Mouse (Mus musculus): ENCODE results near the gene Tnni3k.
"Not testable (repeated sequence)": the region's sequence is repeated elsewhere in the genome, so short reads cannot be mapped to it uniquely, and the experiment has no call there.

The Tnni3k gene

GRCm38 (mm10) chr3:154836137-154836536 is 219.1 kb downstream of the Tnni3k start:
- in situ Hi-C loops (cut with MboI, MseI) = no loop called here

GRCm38 (mm10) chr3:154834373-154834772 is 220.8 kb downstream of the Tnni3k start:
- in situ Hi-C loops (cut with MboI, MseI) = no loop called here

GRCm38 (mm10) chr3:154825739-154826138 is 229.5 kb downstream of the Tnni3k start:
- in situ Hi-C loops (cut with MboI, MseI) = no loop called here

GRCm38 (mm10) chr3:154824713-154825112 is 230.5 kb downstream of the Tnni3k start:
- in situ Hi-C loops (cut with MboI, MseI) = no loop called here

- in situ Hi-C loops (cut with MboI, MseI) = not testable (repeated sequence)
Measured at GRCm38 (mm10) chr3:154819684-154820083, 235.5 kb downstream of the Tnni3k start.

GRCm38 (mm10) chr3:154817732-154818131 is 237.5 kb downstream of the Tnni3k start:
- in situ Hi-C loops (cut with MboI, MseI) = no loop called here

GRCm38 (mm10) chr3:154816801-154817625 is 238.2 kb downstream of the Tnni3k start:
- in situ Hi-C loops (cut with MboI, MseI) = no loop called here

GRCm38 (mm10) chr3:154816231-154816630 is 239.0 kb downstream of the Tnni3k start:
- in situ Hi-C loops (cut with MboI, MseI) = no loop called here

GRCm38 (mm10) chr3:154815606-154816005 is 239.6 kb downstream of the Tnni3k start:
- in situ Hi-C loops (cut with MboI, MseI) = no loop called here

- in situ Hi-C loops (cut with MboI, MseI) = no loop called here
Measured at GRCm38 (mm10) chr3:154812893-154813292, 242.3 kb downstream of the Tnni3k start.

GRCm38 (mm10) chr3:154811833-154812232 is 243.4 kb downstream of the Tnni3k start:
- in situ Hi-C loops (cut with MboI, MseI) = no loop called here

- in situ Hi-C loops (cut with MboI, MseI) = no loop called here
Measured at GRCm38 (mm10) chr3:154811281-154811680, 243.9 kb downstream of the Tnni3k start.

- in situ Hi-C loops (cut with MboI, MseI) = no loop called here
Measured at GRCm38 (mm10) chr3:154810273-154810870, 244.8 kb downstream of the Tnni3k start.

- in situ Hi-C loops (cut with MboI, MseI) = loop anchor here in 1 of 2 experiments (10.0 kb wide), 1 partner anchor 792 kb away; no protein-coding TSS in a partner anchor
Measured at GRCm38 (mm10) chr3:154806626-154807025, 248.6 kb downstream of the Tnni3k start.

- in situ Hi-C loops (cut with MboI, MseI) = loop anchor here in 1 of 2 experiments (10.0 kb wide), 1 partner anchor 786 kb away; no protein-coding TSS in a partner anchor
Measured at GRCm38 (mm10) chr3:154800888-154801429, 254.2 kb downstream of the Tnni3k start.

- in situ Hi-C loops (cut with MboI, MseI) = loop anchor here in 1 of 2 experiments (10.0 kb wide), 1 partner anchor 786 kb away; no protein-coding TSS in a partner anchor
Measured at GRCm38 (mm10) chr3:154800454-154800853, 254.8 kb downstream of the Tnni3k start.

GRCm38 (mm10) chr3:154798806-154799205 is 256.4 kb downstream of the Tnni3k start:
- in situ Hi-C loops (cut with MboI, MseI) = no loop called here

- in situ Hi-C loops (cut with MboI, MseI) = no loop called here
Measured at GRCm38 (mm10) chr3:154793571-154793970, 261.6 kb downstream of the Tnni3k start.

GRCm38 (mm10) chr3:154787611-154788010 is 267.6 kb downstream of the Tnni3k start:
- in situ Hi-C loops (cut with MboI, MseI) = no loop called here

GRCm38 (mm10) chr3:154786354-154786753 is 268.9 kb downstream of the Tnni3k start:
- in situ Hi-C loops (cut with MboI, MseI) = no loop called here

- in situ Hi-C loops (cut with MboI, MseI) = no loop called here
Measured at GRCm38 (mm10) chr3:154778836-154779595, 276.2 kb downstream of the Tnni3k start.

GRCm38 (mm10) chr3:154771651-154772050 is 283.6 kb downstream of the Tnni3k start:
- in situ Hi-C loops (cut with MboI, MseI) = no loop called here
